Mouse (Mus musculus) heart, embryonic 14.5 days (tissue): ENCODE measurements at regions not wholly inside any gene's neighbourhood (a gene's known extent, or its start where the extent isn't known, plus 50 kb on each side); places are given as distances from the start of the nearest gene placed in this dataset.

ENCODE experiments used
- ATAC-seq: fragments of 200-750 bp; cut with Nextera tagmentation; 2 replicates; pipeline ENCODE4 v1.8.0; 2017; ENCODE audit warnings: low read depth, moderate TSS enrichment; ENCODE audit not compliant: insufficient number of reproducible peaks, insufficient read depth, low FRiP score
- H3K27ac ChIP-seq, 2 experiments: fragments of 200-500 bp in 1 of 2; fragments of 300-500 bp in 1 of 2; sonication (generic) in 1 of 2; replicated peaks in 1 of 2; 2 replicates each; pipeline ENCODE4 v1.5.1; 2012 to 2014; ENCODE audit warnings: low read depth in 2 of 2, low read length in 2 of 2, control low read depth in 1 of 2, mild to moderate bottlenecking in 1 of 2, mixed read lengths in 1 of 2; ENCODE audit not compliant: control insufficient read depth in 1 of 2, insufficient read depth in 1 of 2
- H3K27me3 ChIP-seq: fragments of 300-500 bp; sonication (generic); 2 replicates; pipeline ENCODE4 v1.6.1; 2014; ENCODE audit warnings: mild to moderate bottlenecking, low read length, control low read depth; ENCODE audit not compliant: control insufficient read depth, insufficient read depth
- H3K36me3 ChIP-seq: fragments of 300-500 bp; sonication (generic); 2 replicates; pipeline ENCODE4 v1.6.1; 2014; ENCODE audit warnings: mild to moderate bottlenecking, control low read depth, low read length, mixed read lengths; ENCODE audit not compliant: control insufficient read depth, insufficient read depth
- H3K4me1 ChIP-seq, 2 experiments: fragments of 200-500 bp in 1 of 2; fragments of 300-500 bp in 1 of 2; sonication (generic) in 1 of 2; 2 replicates each; pipeline ENCODE4 v1.6.1; 2012 to 2014; ENCODE audit warnings: low read length in 2 of 2, control low read depth in 1 of 2, mixed read lengths in 1 of 2; ENCODE audit not compliant: control insufficient read depth in 2 of 2, insufficient read depth in 2 of 2
- H3K4me2 ChIP-seq: fragments of 300-500 bp; sonication (generic); 2 replicates; pipeline ENCODE4 v1.6.1; 2014; ENCODE audit warnings: mild to moderate bottlenecking, low read length
- H3K4me3 ChIP-seq, 2 experiments: fragments of 200-500 bp in 1 of 2; fragments of 300-500 bp in 1 of 2; sonication (generic) in 1 of 2; 2 replicates each; pipeline ENCODE4 v1.5.1; 2012 to 2014; ENCODE audit warnings: low read length in 2 of 2, mild to moderate bottlenecking in 2 of 2, control low read depth in 1 of 2, low read depth in 1 of 2, moderate library complexity in 1 of 2; ENCODE audit not compliant: control insufficient read depth in 1 of 2, insufficient read depth in 1 of 2
- H3K9ac ChIP-seq: fragments of 300-500 bp; sonication (generic); 2 replicates; pipeline ENCODE4 v1.6.1; 2014; ENCODE audit warnings: mild to moderate bottlenecking, low read length
- H3K9me3 ChIP-seq: fragments of 300-500 bp; sonication (generic); 2 replicates; pipeline ENCODE4 v1.6.1; 2016; ENCODE audit warnings: low read length, control low read depth; ENCODE audit not compliant: control insufficient read depth
- WGBS: fragments of 180-500 bp; shearing (Covaris S2); extraction: QIAGEN DNeasy Blood & Tissue Kit; methylation state at CpG from one replicate; pipeline ENCODE4 v1.1.7; 2014; 5-methylcytosine and 5-hydroxymethylcytosine counted together

GRCm38 (mm10) chr3:124266821-124267220 lies 53.8 kb upstream of the Tram1l1 start:
- Histone ChIP-seq H3K27ac (no peak overlapping the region), H3K27me3 (no peaks in the 10 kb centered on the region), H3K4me1 (no peaks in the 10 kb centered on the region), H3K9ac (no peak overlapping the region), H3K4me3 (no peak overlapping the region), H3K36me3 (no peaks in the 10 kb centered on the region), H3K4me2 (no peak overlapping the region), H3K9me3 (no peaks in the 10 kb centered on the region)
- no peak for ATAC-seq
- WGBS, result 66% methylated on average over 5 of the region's 5 CpGs

- Histone ChIP-seq H3K36me3 (no peaks in the 10 kb centered on the region), H3K27me3 (no peaks in the 10 kb centered on the region), H3K4me2 (no peak overlapping the region), H3K27ac (no peak overlapping the region), H3K9me3 (no peaks in the 10 kb centered on the region), H3K4me1 (no peaks in the 10 kb centered on the region), H3K4me3 (no peak overlapping the region), H3K9ac (no peak overlapping the region)
- ATAC-seq, result no peak
- 69% methylated on average over 5 of the region's 5 CpGs for WGBS
Measured at GRCm38 (mm10) chr3:124270506-124270905, 50.1 kb upstream of the Tram1l1 start.
